Mouse (Mus musculus) CD4-positive helper T cell, adult 2 months (primary cell): ENCODE data around the gene Zdhhc14.
A peak's percentile ranks its signal among the peaks of the same experiment; 100 is the strongest.

Experiments used
- DNase-seq: peaks from one replicate; pipeline ENCODE4 v3.0.0-alpha.2; 2012; ENCODE audit warnings: low read depth, missing footprints, low spot score

Gene Zdhhc14

GRCm38 (mm10) chr17:5491801-5492745 is at the start of gene Zdhhc14:
Zdhhc14 (plus strand) TSS chr17:5492557.
- DNase-seq: peak; percentile 86

- DNase-seq: no peak
These were observed 49.1 kb upstream of the Zdhhc14 start for GRCm38 (mm10) chr17:5443260-5443659.

GRCm38 (mm10) chr17:5443751-5444150 is 48.6 kb upstream of the Zdhhc14 start:
- DNase-seq: no peak

GRCm38 (mm10) chr17:5453657-5454056 is 38.7 kb upstream of the Zdhhc14 start:
- DNase-seq: no peak

GRCm38 (mm10) chr17:5463912-5464311 is 28.4 kb upstream of the Zdhhc14 start:
- no peak for DNase-seq

- DNase-seq: no peak
These were observed 25.6 kb upstream of the Zdhhc14 start for GRCm38 (mm10) chr17:5466736-5467135.

GRCm38 (mm10) chr17:5467177-5467576 is 25.2 kb upstream of the Zdhhc14 start:
- DNase-seq: no peak

- DNase-seq: peak; percentile 6
These were observed 20.1 kb upstream of the Zdhhc14 start for GRCm38 (mm10) chr17:5472268-5472667.

GRCm38 (mm10) chr17:5475960-5476725 is 16.2 kb upstream of the Zdhhc14 start:
- DNase-seq: no peak

- DNase-seq: no peak
These were observed 8.9 kb upstream of the Zdhhc14 start for GRCm38 (mm10) chr17:5483456-5483855.

- no peak for DNase-seq
These were observed 7.7 kb upstream of the Zdhhc14 start for GRCm38 (mm10) chr17:5484663-5485062.

- DNase-seq: no peak
These were observed 4.2 kb upstream of the Zdhhc14 start for GRCm38 (mm10) chr17:5488156-5488555.

GRCm38 (mm10) chr17:5490351-5490750 is 2.0 kb upstream of the Zdhhc14 start:
- no peak for DNase-seq

- DNase-seq: peak; percentile 89
These were observed 1.1 kb upstream of the Zdhhc14 start for GRCm38 (mm10) chr17:5491031-5491800.

GRCm38 (mm10) chr17:5492746-5493160 is 396 bp downstream of the Zdhhc14 start:
- no peak for DNase-seq

GRCm38 (mm10) chr17:5493161-5493771 is 909 bp downstream of the Zdhhc14 start:
- peak; percentile 21 for DNase-seq

- peak; percentile 16 for DNase-seq
These were observed 1.5 kb downstream of the Zdhhc14 start for GRCm38 (mm10) chr17:5493809-5494208.

GRCm38 (mm10) chr17:5494832-5495231 is 2.5 kb downstream of the Zdhhc14 start:
- DNase-seq: no peak

- DNase-seq: no peak
These were observed 5.3 kb downstream of the Zdhhc14 start for GRCm38 (mm10) chr17:5497695-5498094.

GRCm38 (mm10) chr17:5498996-5499395 is 6.6 kb downstream of the Zdhhc14 start:
- no peak for DNase-seq
